Mouse (Mus musculus): Measurements from ENCODE around the gene Prkch. TPM values are rescaled to one million over a fixed set of nuclear protein-coding genes. Genes with fewer than 3 reads are reported as not detected.
"Not testable (repeated sequence)": the region's sequence is repeated elsewhere in the genome, so short reads cannot be mapped to it uniquely, and the experiment has no call there.

Gene Prkch
- polyA plus RNA-seq (2012; rRNA removed) = 1.6 and 1.7 TPM in 2 replicates

DNA sequence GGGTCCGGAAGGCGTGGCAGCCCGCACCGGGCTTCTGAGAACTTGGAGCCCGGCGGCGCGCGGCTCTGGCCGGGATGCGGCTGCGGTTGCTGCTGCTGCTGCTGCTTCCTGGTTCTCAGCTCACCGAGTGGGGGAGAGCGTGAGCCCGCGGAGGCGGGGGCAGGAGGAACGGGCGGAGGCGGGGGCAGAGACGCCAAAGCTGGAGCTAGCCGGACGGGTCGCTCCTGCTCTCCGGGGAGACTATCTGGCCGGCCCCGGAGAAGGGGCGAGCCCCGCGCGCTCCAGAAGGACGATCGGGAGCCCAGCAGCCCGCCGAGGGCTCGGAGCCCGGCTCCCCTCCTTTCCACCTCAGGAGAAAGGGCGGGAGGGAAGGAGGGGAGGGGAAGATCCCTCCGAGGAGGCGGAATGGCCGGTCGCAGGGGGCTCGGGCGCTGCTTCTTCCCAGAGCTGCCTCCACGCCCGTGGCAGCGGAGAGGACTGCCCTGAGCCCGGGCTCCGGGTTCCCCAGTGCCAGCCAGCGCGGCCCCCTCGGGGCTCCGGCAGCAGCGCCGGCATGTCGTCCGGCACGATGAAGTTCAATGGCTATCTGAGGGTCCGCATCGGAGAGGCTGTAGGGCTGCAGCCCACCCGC is at the start of gene Prkch:
Gene Prkch, plus strand, starts transcription at position 187 of the 631 bp plus-strand sequence.
- no peak for TF ChIP-seq CTCF (IDR thresholded peaks at IDR 0.05; ENCODE audit: control insufficient read depth, insufficient read depth, insufficient replicate concordance, low read depth, low read length)
- no peak for TF ChIP-seq POLR2A (IDR thresholded peaks at IDR 0.05; ENCODE audit: control insufficient read depth, low read depth, low read length)
- Histone ChIP-seq H3K4me3 (ENCODE audit: control insufficient read depth, low read depth, low read length) (peak within 1 kb of the TSS; percentile 34), H3K27ac (ENCODE audit: control insufficient read depth, insufficient read depth, low read depth, low read length) (no peak within 1 kb of the TSS), H3K27me3 (ENCODE audit: control insufficient read depth, insufficient read depth, low read length) (peaks cover 2% of the 10 kb centered on the region; the same call in 1 of the 2 replicates), H3K4me1 (ENCODE audit: control insufficient read depth, insufficient read depth, low read length) (peaks cover 12% of the 10 kb centered on the region), H3K36me3 (ENCODE audit: control insufficient read depth, insufficient read depth, low read length) (no peaks in the 10 kb centered on the region)

DNA sequence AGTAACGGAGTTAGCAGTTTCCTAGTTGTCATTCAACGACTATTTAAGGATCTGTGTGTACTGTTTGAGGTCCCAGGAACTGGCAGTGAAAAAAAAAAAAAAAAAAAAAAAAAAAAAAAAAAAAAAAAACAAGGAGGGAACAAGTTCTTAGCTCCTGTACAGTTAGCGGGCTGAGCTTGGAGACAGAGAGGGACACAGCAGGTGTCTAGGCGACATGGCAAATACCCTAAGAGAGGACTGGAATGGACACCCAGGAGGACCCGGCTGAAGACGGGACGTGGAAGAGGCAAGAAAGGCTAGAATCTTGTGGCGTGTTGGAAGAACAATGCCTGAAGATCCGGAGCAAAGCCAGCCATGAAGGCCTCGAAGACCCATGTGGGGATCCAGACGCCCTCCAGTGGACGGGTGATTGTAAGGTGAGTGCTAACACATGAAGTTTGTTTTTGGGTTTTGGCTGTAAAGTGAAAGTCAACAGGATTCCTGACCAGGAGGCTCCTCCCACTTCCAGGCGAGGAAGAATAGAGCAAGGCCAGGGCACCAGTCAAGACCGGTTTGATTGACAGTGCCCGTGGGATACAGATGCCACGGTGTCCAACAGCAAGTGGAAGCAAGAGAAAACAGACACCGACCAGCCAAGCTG is 47.0 kb upstream of the Prkch start:
- Histone ChIP-seq H3K27me3 (ENCODE audit: control insufficient read depth, insufficient read depth, low read length) (no peaks in the 10 kb centered on the region), H3K4me1 (ENCODE audit: control insufficient read depth, insufficient read depth, low read length) (peaks cover 2% of the 10 kb centered on the region), H3K4me3 (ENCODE audit: control insufficient read depth, low read depth, low read length) (peak overlapping the region; percentile 18; the same call in 1 of the 2 replicates), H3K27ac (ENCODE audit: control insufficient read depth, insufficient read depth, low read depth, low read length) (no peak overlapping the region), H3K36me3 (ENCODE audit: control insufficient read depth, insufficient read depth, low read length) (no peaks in the 10 kb centered on the region)
- TF ChIP-seq POLR2A (IDR thresholded peaks at IDR 0.05; ENCODE audit: control insufficient read depth, low read depth, low read length) = no peak
- 0 out of 2 replicates have a peak, but pooled peaks have one; percentile 17 for TF ChIP-seq CTCF (IDR thresholded peaks at IDR 0.05; ENCODE audit: control insufficient read depth, insufficient read depth, insufficient replicate concordance, low read depth, low read length)

DNA sequence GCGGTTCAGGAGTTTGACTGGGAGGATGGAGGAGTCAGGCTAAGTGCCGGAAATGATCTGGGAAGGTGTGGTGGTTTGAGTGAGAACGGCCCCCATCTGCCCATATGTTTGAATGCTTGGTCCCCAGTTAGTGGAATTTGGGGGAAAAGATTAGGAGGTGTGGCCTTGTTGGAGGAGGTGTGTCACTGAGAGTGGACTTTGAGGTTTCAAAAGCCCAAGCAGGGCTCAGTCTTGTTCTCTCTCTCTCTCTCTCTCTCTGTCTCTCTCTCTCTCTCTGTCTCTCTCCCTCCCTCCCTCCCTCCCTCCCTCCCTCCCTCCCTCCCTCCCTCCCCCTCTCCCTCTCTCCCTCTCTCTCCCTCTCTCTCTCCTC is 46.5 kb upstream of the Prkch start:
- not testable (repeated sequence) for H3K4me1 ChIP-seq (ENCODE audit: control insufficient read depth, insufficient read depth, low read length); H3K27ac ChIP-seq (ENCODE audit: control insufficient read depth, insufficient read depth, low read depth, low read length); H3K27me3 ChIP-seq (ENCODE audit: control insufficient read depth, insufficient read depth, low read length); H3K36me3 ChIP-seq (ENCODE audit: control insufficient read depth, insufficient read depth, low read length)
- peak overlapping the region; percentile 18; the same call in 1 of the 2 replicates for H3K4me3 ChIP-seq (ENCODE audit: control insufficient read depth, low read depth, low read length)

DNA sequence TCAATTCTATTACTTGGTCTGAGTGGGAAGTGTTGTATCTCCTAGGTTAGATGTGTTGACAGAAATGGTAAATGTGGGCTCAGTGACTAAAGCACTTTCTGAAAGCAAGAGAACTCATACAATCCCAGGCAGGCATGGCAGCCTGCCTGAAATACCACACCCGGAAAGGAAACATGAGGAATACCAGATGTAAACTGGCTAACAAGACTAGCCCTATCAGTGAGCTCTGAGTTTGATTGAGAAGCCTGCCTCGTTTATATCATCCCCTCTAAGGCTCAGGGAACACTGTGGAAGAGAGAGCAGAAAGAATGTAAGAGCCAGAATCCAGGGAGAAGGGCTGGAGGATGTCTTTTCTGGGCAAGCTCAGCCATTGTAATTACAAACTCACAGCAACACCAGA is 45.4 kb upstream of the Prkch start:
- Histone ChIP-seq H3K27ac (ENCODE audit: control insufficient read depth, insufficient read depth, low read depth, low read length) (no peak overlapping the region), H3K4me1 (ENCODE audit: control insufficient read depth, insufficient read depth, low read length) (peaks cover 2% of the 10 kb centered on the region), H3K4me3 (ENCODE audit: control insufficient read depth, low read depth, low read length) (no peak overlapping the region), H3K27me3 (ENCODE audit: control insufficient read depth, insufficient read depth, low read length) (no peaks in the 10 kb centered on the region), H3K36me3 (ENCODE audit: control insufficient read depth, insufficient read depth, low read length) (no peaks in the 10 kb centered on the region)
- no peak for TF ChIP-seq POLR2A (IDR thresholded peaks at IDR 0.05; ENCODE audit: control insufficient read depth, low read depth, low read length)
- TF ChIP-seq CTCF (IDR thresholded peaks at IDR 0.05; ENCODE audit: control insufficient read depth, insufficient read depth, insufficient replicate concordance, low read depth, low read length) = no peak

DNA sequence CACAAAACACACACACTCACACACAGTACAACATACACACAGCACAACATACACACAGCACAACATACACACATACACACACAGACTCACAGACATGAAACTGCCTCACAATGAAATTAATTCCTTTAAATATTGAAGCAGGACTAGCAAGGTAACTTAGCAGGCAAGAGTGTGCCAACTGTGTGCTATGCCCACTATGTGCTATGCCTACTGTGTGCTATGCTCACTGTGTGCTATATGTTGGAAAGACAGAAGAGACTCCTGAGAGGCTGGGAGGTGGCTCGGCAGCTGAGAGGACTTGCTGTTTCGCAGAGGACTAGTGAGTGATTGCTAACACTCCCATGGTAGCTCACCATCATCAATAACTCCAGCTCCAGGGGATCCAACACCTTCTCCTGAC is 44.2 kb upstream of the Prkch start:
- Histone ChIP-seq H3K27me3 (ENCODE audit: control insufficient read depth, insufficient read depth, low read length) (peaks cover 6% of the 10 kb centered on the region; the same call in 1 of the 2 replicates), H3K4me1 (ENCODE audit: control insufficient read depth, insufficient read depth, low read length) (peaks cover 11% of the 10 kb centered on the region), H3K36me3 (ENCODE audit: control insufficient read depth, insufficient read depth, low read length) (no peaks in the 10 kb centered on the region), H3K27ac (ENCODE audit: control insufficient read depth, insufficient read depth, low read depth, low read length) (no peak overlapping the region), H3K4me3 (ENCODE audit: control insufficient read depth, low read depth, low read length) (no peak overlapping the region)
- no peak for TF ChIP-seq POLR2A (IDR thresholded peaks at IDR 0.05; ENCODE audit: control insufficient read depth, low read depth, low read length)

DNA sequence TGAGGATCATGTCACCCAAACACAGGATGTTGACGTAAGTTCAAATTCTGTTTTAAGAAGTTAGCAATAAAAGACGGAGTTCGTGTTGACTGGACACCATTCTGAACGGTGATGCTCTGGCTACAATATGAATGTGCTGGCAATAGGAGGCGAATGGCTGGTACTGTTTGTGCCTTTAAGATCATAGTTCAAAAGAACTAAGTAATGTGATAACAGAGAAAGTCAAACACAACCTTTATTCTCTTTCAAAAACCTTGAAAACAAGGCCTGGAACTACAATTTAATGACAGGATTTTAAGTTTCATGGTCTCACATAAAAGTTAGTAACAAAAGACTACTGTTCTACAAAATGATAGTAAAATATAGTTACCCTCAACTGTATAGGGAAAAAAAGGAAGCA is 41.4 kb upstream of the Prkch start:
- TF ChIP-seq POLR2A (IDR thresholded peaks at IDR 0.05; ENCODE audit: control insufficient read depth, low read depth, low read length) (no peak), CTCF (IDR thresholded peaks at IDR 0.05; ENCODE audit: control insufficient read depth, insufficient read depth, insufficient replicate concordance, low read depth, low read length) (no peak)
- H3K27ac ChIP-seq (ENCODE audit: control insufficient read depth, insufficient read depth, low read depth, low read length) = no peak overlapping the region
- H3K27me3 ChIP-seq (ENCODE audit: control insufficient read depth, insufficient read depth, low read length) = peaks cover 6% of the 10 kb centered on the region; the same call in 1 of the 2 replicates
- peaks cover 15% of the 10 kb centered on the region for H3K4me1 ChIP-seq (ENCODE audit: control insufficient read depth, insufficient read depth, low read length)
- no peaks in the 10 kb centered on the region for H3K36me3 ChIP-seq (ENCODE audit: control insufficient read depth, insufficient read depth, low read length)
- no peak overlapping the region for H3K4me3 ChIP-seq (ENCODE audit: control insufficient read depth, low read depth, low read length)

DNA sequence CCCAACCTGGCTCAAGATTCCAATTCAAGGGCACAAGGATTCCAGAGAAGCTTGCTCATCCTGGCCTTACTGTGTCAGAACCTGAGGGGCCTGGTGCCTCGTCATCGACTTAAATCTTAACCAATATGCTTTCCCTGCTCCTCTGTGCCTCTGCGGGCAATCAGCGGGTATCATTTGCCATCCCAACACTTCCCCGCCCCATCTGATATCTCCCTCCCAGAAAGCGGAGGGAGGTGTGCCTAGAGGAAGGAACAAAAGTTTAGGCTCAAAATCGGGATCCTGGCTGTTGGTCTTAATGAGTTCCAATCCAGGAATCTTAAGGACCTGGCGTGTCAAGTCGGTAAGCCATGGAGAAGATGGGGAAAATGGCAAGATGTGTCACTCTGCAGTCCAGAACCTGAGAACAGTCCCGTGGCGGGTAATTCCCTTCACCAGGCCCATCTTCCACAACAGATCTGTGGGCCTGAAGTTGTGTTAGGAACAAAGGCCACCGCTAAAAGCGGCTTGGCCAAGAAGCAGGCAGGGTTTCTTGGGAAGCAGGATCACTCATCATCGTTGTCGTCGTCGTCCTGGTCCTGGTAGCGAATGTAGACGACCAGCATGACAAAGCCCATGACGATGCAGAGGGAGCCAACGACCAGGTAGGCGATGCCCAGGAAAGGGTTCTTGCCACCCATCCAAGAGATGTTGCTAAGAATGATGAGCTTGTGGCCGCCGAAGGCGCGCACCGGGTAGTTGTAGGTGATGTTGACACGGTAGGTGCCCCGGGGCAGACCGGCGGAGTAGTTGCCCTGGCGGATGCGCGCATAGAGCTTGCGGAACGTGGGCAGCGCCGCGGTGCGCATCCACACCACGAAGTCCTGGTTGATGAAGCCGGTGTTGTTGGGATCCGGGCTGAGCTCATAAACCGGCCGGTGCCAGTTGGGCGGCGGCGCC is 39.6 kb upstream of the Prkch start:
- Histone ChIP-seq H3K4me1 (ENCODE audit: control insufficient read depth, insufficient read depth, low read length) (peaks cover 15% of the 10 kb centered on the region), H3K36me3 (ENCODE audit: control insufficient read depth, insufficient read depth, low read length) (no peaks in the 10 kb centered on the region), H3K27me3 (ENCODE audit: control insufficient read depth, insufficient read depth, low read length) (peaks cover 6% of the 10 kb centered on the region; the same call in 1 of the 2 replicates), H3K4me3 (ENCODE audit: control insufficient read depth, low read depth, low read length) (peak overlapping the region; percentile 71), H3K27ac (ENCODE audit: control insufficient read depth, insufficient read depth, low read depth, low read length) (no peak overlapping the region)
- TF ChIP-seq CTCF (IDR thresholded peaks at IDR 0.05; ENCODE audit: control insufficient read depth, insufficient read depth, insufficient replicate concordance, low read depth, low read length) (no peak), POLR2A (IDR thresholded peaks at IDR 0.05; ENCODE audit: control insufficient read depth, low read depth, low read length) (no peak)
